In genomic region chr5:113815638-113816152, GRCm38 (mm10) we compare ENCODE assay signal across 8 mouse cellular contexts. TPM values are rescaled to one million over a fixed set of nuclear protein-coding genes. Genes with fewer than 3 reads are reported as not detected.
DNase-seq lines count a peak whose midpoint lies in the region; ATAC-seq lines count a peak whose summit lies in the region.

No protein-coding gene starts in this region.

- DNase-seq in 3T3-L1 (ENCODE audit: low read depth, low spot score) (peak; percentile 85), NIH3T3 (ENCODE audit: low read depth) (peak; percentile 93)
- DNase-seq in cerebellum, adult 9-11 months = peak; percentile 55
- peak; percentile 28 to 39 for DNase-seq in gastrocnemius, adult 8-10 months (ENCODE audit: low spot score in 2 of 2)
- peak; percentile 41 to 59 for DNase-seq in kidney, adult 8-10 months
- DNase-seq in liver, embryonic 13.5 days = peak; percentile 64
- peak; percentile 64 for DNase-seq in testis, postnatal 14 days (ENCODE audit: low spot score)

- no peak; the same call in 1 of the 2 replicates for ATAC-seq in liver, embryonic 13.5 days (ENCODE audit: low read depth)
- ATAC-seq in neural tube, embryonic 14.5 days (ENCODE audit: low read depth) = no peak

- H3K36me3 ChIP-seq in liver, embryonic 13.5 days = no peaks in the 10 kb centered on the region
- no peaks in the 10 kb centered on the region for H3K36me3 ChIP-seq in neural tube, embryonic 14.5 days (ENCODE audit: control insufficient read depth, insufficient read depth, low read length)

- no peaks in the 10 kb centered on the region for H3K9me3 ChIP-seq in liver, embryonic 13.5 days (replicated peaks)
- no peaks in the 10 kb centered on the region for H3K9me3 ChIP-seq in neural tube, embryonic 14.5 days (ENCODE audit: control insufficient read depth, low read length)

- H3K27me3 ChIP-seq in liver, embryonic 13.5 days = no peaks in the 10 kb centered on the region; the same call in 1 of the 2 replicates
- no peaks in the 10 kb centered on the region for H3K27me3 ChIP-seq in neural tube, embryonic 14.5 days (ENCODE audit: control insufficient read depth, insufficient read depth, low read length)

- whole genome bisulfite sequencing in liver, embryonic 13.5 days (ENCODE audit: insufficient replicate concordance) = 17% methylated on average over 15 of the region's 15 CpGs
- 15% methylated on average over 15 of the region's 15 CpGs for WGBS in neural tube, embryonic 14.5 days

- H3K9ac ChIP-seq in liver, embryonic 13.5 days = peak overlapping the region; percentile 29; the same call in 1 of the 2 replicates
- H3K9ac ChIP-seq in neural tube, embryonic 14.5 days (replicated peaks; ENCODE audit: low read depth, low read length) = 0 out of 2 replicates have a peak overlapping the region, but pooled peaks have one; percentile 1

- H3K4me3 ChIP-seq in liver, embryonic 13.5 days (replicated peaks) = no peak overlapping the region
- no peak overlapping the region for H3K4me3 ChIP-seq in neural tube, embryonic 14.5 days (ENCODE audit: low read depth, low read length)

- no peak overlapping the region for H3K27ac ChIP-seq in liver, embryonic 13.5 days
- H3K27ac ChIP-seq in neural tube, embryonic 14.5 days (ENCODE audit: low read depth, low read length) = no peak overlapping the region

- no peak overlapping the region for H3K4me2 ChIP-seq in liver, embryonic 13.5 days
- no peak overlapping the region for H3K4me2 ChIP-seq in neural tube, embryonic 14.5 days (ENCODE audit: low read depth, low read length)

- H3K4me1 ChIP-seq in liver, embryonic 13.5 days (replicated peaks) = peaks cover 7% of the 10 kb centered on the region; the same call in 1 of the 2 replicates
- no peaks in the 10 kb centered on the region for H3K4me1 ChIP-seq in neural tube, embryonic 14.5 days (ENCODE audit: control insufficient read depth, insufficient read depth, low read length)

RNA-seq across cellular contexts. Expression of gene Tmem119, which starts 15.4 kb away (rescaled TPM):
- 1 to 10 TPM in 1 of 4 experiments, under 1 TPM in 3; 0.36 to 1.1 (median 0.77) TPM for total RNA-seq in gastrocnemius, adult 8-10 months (2022)
- 3.8 TPM in 2 replicates for polyA plus RNA-seq in liver, embryonic 13.5 days (2015; fragmentation: Nextera tagmentation; extraction: Ambion mirVana)
- 0.99 and 5.2 TPM in 2 replicates for polyA plus RNA-seq in neural tube, embryonic 14.5 days (2014; fragmentation: Nextera tagmentation; extraction: Ambion mirVana)

RNA-seq across cellular contexts. Expression of gene Selplg, which starts 16.7 kb away (rescaled TPM):
- total RNA-seq in gastrocnemius, adult 8-10 months (2022) = 1 to 10 TPM in 1 of 4 experiments, under 1 TPM in 3; 0.41 to 1.5 (median 0.48) TPM
- polyA plus RNA-seq in liver, embryonic 13.5 days (2015; fragmentation: Nextera tagmentation; extraction: Ambion mirVana) = 10.1 and 11.6 TPM in 2 replicates
- 1.8 and 2.5 TPM in 2 replicates for polyA plus RNA-seq in neural tube, embryonic 14.5 days (2014; fragmentation: Nextera tagmentation; extraction: Ambion mirVana)

RNA-seq across cellular contexts. Expression of gene Iscu, which starts 43.1 kb away (rescaled TPM):
- 100 to 1,000 TPM; 156 to 185 (median 175) TPM for total RNA-seq in gastrocnemius, adult 8-10 months (2022)
- polyA plus RNA-seq in liver, embryonic 13.5 days (2015; fragmentation: Nextera tagmentation; extraction: Ambion mirVana) = 104 and 106 TPM in 2 replicates
- 79.5 and 91.3 TPM in 2 replicates for polyA plus RNA-seq in neural tube, embryonic 14.5 days (2014; fragmentation: Nextera tagmentation; extraction: Ambion mirVana)

RNA-seq across cellular contexts. Expression of gene Sart3, which starts 43.4 kb away (rescaled TPM):
- 1 to 10 TPM; 6.3 to 6.9 (median 6.7) TPM for total RNA-seq in gastrocnemius, adult 8-10 months (2022)
- 21.2 and 24.2 TPM in 2 replicates for polyA plus RNA-seq in liver, embryonic 13.5 days (2015; fragmentation: Nextera tagmentation; extraction: Ambion mirVana)
- 33.7 and 37.1 TPM in 2 replicates for polyA plus RNA-seq in neural tube, embryonic 14.5 days (2014; fragmentation: Nextera tagmentation; extraction: Ambion mirVana)

Comparison
In these comparisons a context has a peak if more than half of its experiments do, and no peak if none do; other contexts are left out.
1. DNase-seq: peak in every context shown above with its lines; median percentile 93 in NIH3T3; 85 in 3T3-L1; 64 in liver, embryonic 13.5 days; 64 in testis, postnatal 14 days; 55 in cerebellum, adult 9-11 months; 50 in kidney, adult 8-10 months; 34 in gastrocnemius, adult 8-10 months.